ENCODE assay signal across 20 mouse cellular contexts in the genomic region with DNA sequence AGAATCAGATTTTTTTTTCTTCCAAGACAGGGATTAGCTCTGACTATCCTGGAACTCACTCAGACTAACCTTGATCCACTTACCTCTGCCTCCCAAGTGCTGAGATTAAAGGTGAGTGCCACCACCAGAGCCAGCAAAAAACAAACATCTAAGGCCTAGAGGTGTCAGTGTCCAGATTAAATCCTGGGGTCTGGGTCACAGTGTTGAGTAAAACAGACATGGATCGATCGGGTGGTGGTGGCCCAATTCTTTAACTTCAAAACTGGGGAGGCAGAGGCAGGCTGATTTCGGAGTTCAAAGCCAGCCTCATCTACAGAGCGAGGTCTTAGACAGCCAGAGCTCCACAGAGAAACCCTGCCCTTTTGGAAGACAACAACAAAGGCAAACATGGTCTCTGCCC. TPM values are rescaled to one million over a fixed set of nuclear protein-coding genes. Genes with fewer than 3 reads are reported as not detected.
DNase-seq lines count a peak whose midpoint lies in the region; ATAC-seq lines count a peak whose summit lies in the region.
"Had no signal": no experiment of that assay in that cellular context is flagged by ENCODE, and none has a peak within 500 bp of the region (broad histone marks: within the 10 kb centered on the region; RNA-seq: fewer than 3 reads in every experiment).

No protein-coding gene starts in this region.

- ATAC-seq in liver, embryonic 13.5 days (ENCODE audit: low read depth) = no peak
- ATAC-seq in liver, embryonic 12.5 days = no peak
- ATAC-seq: forebrain, embryonic 13.5 days; forebrain, embryonic 15.5 days; forebrain, postnatal 0 days had no signal

- peaks cover 59% of the 10 kb centered on the region for H3K4me1 ChIP-seq in liver, embryonic 13.5 days (replicated peaks)
- H3K4me1 ChIP-seq in liver, embryonic 12.5 days = peaks cover 50% of the 10 kb centered on the region
- peaks cover 10% of the 10 kb centered on the region; the same call in 1 of the 2 replicates for H3K4me1 ChIP-seq in brown adipose tissue, adult 24 weeks (ENCODE audit: control insufficient read depth, insufficient read depth, insufficient read length, low read length)

- H3K4me2 ChIP-seq in liver, embryonic 13.5 days = no peak overlapping the region; the same call in 1 of the 2 replicates
- no peak overlapping the region for H3K4me2 ChIP-seq in liver, embryonic 12.5 days
- H3K4me2 ChIP-seq: embryonic facial prominence, embryonic 12.5 days; forebrain, embryonic 13.5 days; forebrain, embryonic 15.5 days had no signal

- WGBS in liver, embryonic 13.5 days (ENCODE audit: insufficient replicate concordance) = 90% methylated on average over 4 of the region's 4 CpGs
- 86% methylated on average over 4 of the region's 4 CpGs for WGBS in liver, embryonic 12.5 days (ENCODE audit: insufficient replicate concordance)

- no peak overlapping the region for H3K4me3 ChIP-seq in liver, embryonic 13.5 days (replicated peaks)
- no peak overlapping the region for H3K4me3 ChIP-seq in liver, embryonic 12.5 days
- H3K4me3 ChIP-seq in brown adipose tissue, adult 24 weeks (ENCODE audit: insufficient read depth, low read depth, low read length) = no peak overlapping the region
- H3K4me3 ChIP-seq: embryonic facial prominence, embryonic 10.5 days; embryonic facial prominence, embryonic 12.5 days; forebrain, embryonic 13.5 days; forebrain, embryonic 15.5 days had no signal

- peaks cover 21% of the 10 kb centered on the region for H3K27me3 ChIP-seq in liver, embryonic 13.5 days
- peaks cover 29% of the 10 kb centered on the region for H3K27me3 ChIP-seq in liver, embryonic 12.5 days (replicated peaks)

- no peaks in the 10 kb centered on the region for H3K36me3 ChIP-seq in liver, embryonic 13.5 days
- H3K36me3 ChIP-seq in liver, embryonic 12.5 days = no peaks in the 10 kb centered on the region
- H3K36me3 ChIP-seq: embryonic facial prominence, embryonic 10.5 days; embryonic facial prominence, embryonic 12.5 days; forebrain, embryonic 15.5 days had no signal

- H3K27ac ChIP-seq in liver, embryonic 13.5 days = peak overlapping the region; percentile 21; the same call in 1 of the 2 replicates
- no peak overlapping the region for H3K27ac ChIP-seq in liver, embryonic 12.5 days
- peak overlapping the region; percentile 98 for H3K27ac ChIP-seq in brown adipose tissue, adult 24 weeks (replicated peaks; ENCODE audit: low read depth, low read length)
- H3K27ac ChIP-seq: embryonic facial prominence, embryonic 10.5 days; embryonic facial prominence, embryonic 12.5 days; forebrain, embryonic 13.5 days; forebrain, embryonic 15.5 days had no signal

- no peak overlapping the region for H3K9ac ChIP-seq in liver, embryonic 13.5 days
- H3K9ac ChIP-seq in liver, embryonic 12.5 days = no peak overlapping the region
- H3K9ac ChIP-seq: embryonic facial prominence, embryonic 12.5 days; forebrain, embryonic 13.5 days; forebrain, embryonic 15.5 days; forebrain, postnatal 0 days had no signal

- H3K9me3 ChIP-seq in liver, embryonic 13.5 days (replicated peaks) = no peaks in the 10 kb centered on the region
- H3K9me3 ChIP-seq in liver, embryonic 12.5 days (replicated peaks) = no peaks in the 10 kb centered on the region
- H3K9me3 ChIP-seq: embryonic facial prominence, embryonic 10.5 days; embryonic facial prominence, embryonic 12.5 days; forebrain, embryonic 13.5 days; forebrain, embryonic 15.5 days had no signal

- DNase-seq in heart, adult 11 months = peak; percentile 62
- DNase-seq in heart, postnatal 4 days = no peak
- DNase-seq in liver, embryonic 13.5 days = no peak
- no peak for DNase-seq in layer of hippocampus, postnatal 14 days (ENCODE audit: low spot score in 2 of 2)
- DNase-seq: adrenal gland, adult 2 months; adrenal gland, postnatal 10 days; adrenal gland, postnatal 25 days; cerebellum, adult 11-12 months; cerebellum, adult 2 months; cerebellum, adult 9-10 months; cerebellum, postnatal 14 days; cerebellum, postnatal 36 days; forebrain, postnatal 0 days had no signal

RNA-seq across cellular contexts. Expression of gene Phospho1, which starts 1.9 kb away (rescaled TPM):
- total RNA-seq in heart, postnatal 4 days (2021) = 10 to 100 TPM; 71.7 to 82.2 TPM
- 5.2 and 6.2 TPM in 2 replicates for polyA plus RNA-seq in liver, embryonic 13.5 days (2015; fragmentation: Nextera tagmentation; extraction: Ambion mirVana)
- polyA plus RNA-seq in liver, embryonic 12.5 days (2016; fragmentation: Nextera tagmentation; extraction: Ambion mirVana) = 2.7 and 3.4 TPM in 2 replicates
- 316 and 541 TPM in 2 replicates for polyA plus RNA-seq in brown adipose tissue, adult 24 weeks (2012; ENCODE audit: insufficient read depth, insufficient read length, missing spikeins)
- total RNA-seq in layer of hippocampus, postnatal 14 days (2021) = 10 to 100 TPM; 43.7 to 46.5 TPM
- polyA plus RNA-seq: embryonic facial prominence, embryonic 10.5 days; embryonic facial prominence, embryonic 12.5 days; forebrain, embryonic 11.5 days; forebrain, embryonic 13.5 days; forebrain, embryonic 15.5 days; forebrain, postnatal 0 days had no signal

RNA-seq across cellular contexts. Expression of gene Gngt2, which starts 14.6 kb away (rescaled TPM):
- total RNA-seq in heart, postnatal 4 days (2021) = 10 to 100 TPM; 23.2 to 23.8 TPM
- 13.8 and 15.3 TPM in 2 replicates for polyA plus RNA-seq in liver, embryonic 13.5 days (2015; fragmentation: Nextera tagmentation; extraction: Ambion mirVana)
- polyA plus RNA-seq in liver, embryonic 12.5 days (2016; fragmentation: Nextera tagmentation; extraction: Ambion mirVana) = 15.8 and 16.7 TPM in 2 replicates
- polyA plus RNA-seq in brown adipose tissue, adult 24 weeks (2012; ENCODE audit: insufficient read depth, insufficient read length, missing spikeins) = 106 and 152 TPM in 2 replicates
- 1 to 10 TPM; 1.8 to 2.6 TPM for total RNA-seq in layer of hippocampus, postnatal 14 days (2021)

RNA-seq across cellular contexts. Expression of gene Abi3, which starts 19.8 kb away (rescaled TPM):
- 10 to 100 TPM; 16.7 to 19.5 TPM for total RNA-seq in heart, postnatal 4 days (2021)
- polyA plus RNA-seq in liver, embryonic 13.5 days (2015; fragmentation: Nextera tagmentation; extraction: Ambion mirVana) = 5.8 and 6.3 TPM in 2 replicates
- polyA plus RNA-seq in liver, embryonic 12.5 days (2016; fragmentation: Nextera tagmentation; extraction: Ambion mirVana) = 7.3 and 7.6 TPM in 2 replicates
- polyA plus RNA-seq in brown adipose tissue, adult 24 weeks (2012; ENCODE audit: insufficient read depth, insufficient read length, missing spikeins) = 8.4 and 26.7 TPM in 2 replicates
- total RNA-seq in layer of hippocampus, postnatal 14 days (2021) = 1 to 10 TPM; 6.0 to 6.7 TPM

Comparison
In these comparisons a context has a peak if more than half of its experiments do, and no peak if none do; other contexts are left out.
1. RNA of gene Phospho1, which starts 1.9 kb away (polyA plus RNA-seq): 316 to 541 TPM in brown adipose tissue, adult 24 weeks; 5.2 to 6.2 TPM in liver, embryonic 13.5 days and 2.7 to 3.4 TPM in liver, embryonic 12.5 days; every median in the first group is over 10 times any median in the second.